Mouse (Mus musculus) cerebellum, adult 2 months (tissue): Measurements from ENCODE around the gene Fbxo9.

Experiments
- CTCF ChIP-seq: fragments of 200-500 bp; IDR thresholded peaks from 2 replicates; pipeline ENCODE4 v1.5.1; 2011; ENCODE audit warnings: low read depth, mild to moderate bottlenecking, control low read depth, low read length, moderate library complexity, borderline replicate concordance; ENCODE audit not compliant: insufficient read depth
- POLR2A ChIP-seq: fragments of 200-500 bp; IDR thresholded peaks from 2 replicates; pipeline ENCODE4 v1.6.1; 2011; ENCODE audit warnings: low read length, control low read depth, borderline replicate concordance; ENCODE audit not compliant: insufficient read depth

- no peak for TF ChIP-seq CTCF
- TF ChIP-seq POLR2A = no peak
These were observed 33.6 kb downstream of the Fbxo9 start for GRCm38 (mm10) chr9:78075256-78075655.
